Comparison of ENCODE assay signal across 18 mouse cellular contexts in genomic region chr2:166264756-166265155, GRCm38 (mm10).
A peak's percentile ranks its signal among the peaks of the same experiment; 100 is the strongest.
DNase-seq lines count a peak whose midpoint lies in the region; ATAC-seq and TF ChIP-seq lines count a peak whose summit lies in the region.
"Had no signal": no experiment of that assay in that cellular context is flagged by ENCODE, and none has a peak within 500 bp of the region (broad histone marks: within the 10 kb centered on the region; RNA-seq: fewer than 3 reads in every experiment).

No protein-coding gene starts in this region.

- no peak overlapping the region for H3K4me3 ChIP-seq in forebrain, postnatal 0 days (ENCODE audit: low read depth, low read length)
- no peak overlapping the region for H3K4me3 ChIP-seq in forebrain, embryonic 15.5 days
- H3K4me3 ChIP-seq in thymus, adult 2 months (ENCODE audit: control insufficient read depth, insufficient read depth, low read length): no peak overlapping the region
- H3K4me3 ChIP-seq: liver, embryonic 15.5 days; neural tube, embryonic 12.5 days had no signal

- TF ChIP-seq POLR2A in thymus, adult 2 months (IDR thresholded peaks at IDR 0.05; ENCODE audit: control insufficient read depth, extremely low read depth, insufficient read depth, low read length, poor library complexity): no peak

- no peak overlapping the region for H3K9ac ChIP-seq in forebrain, postnatal 0 days
- no peak overlapping the region for H3K9ac ChIP-seq in forebrain, embryonic 15.5 days (replicated peaks)
- H3K9ac ChIP-seq: liver, embryonic 15.5 days; neural tube, embryonic 12.5 days had no signal

- WGBS in forebrain, postnatal 0 days: 90% methylated on average over 9 of the region's 9 CpGs
- 90% methylated on average over 9 of the region's 9 CpGs for WGBS in forebrain, embryonic 15.5 days
- 78% methylated on average over 9 of the region's 9 CpGs for WGBS in thymus, adult 2 months

- H3K4me1 ChIP-seq in forebrain, postnatal 0 days (ENCODE audit: insufficient read depth): no peaks in the 10 kb centered on the region
- H3K4me1 ChIP-seq in forebrain, embryonic 15.5 days: peaks cover 16% of the 10 kb centered on the region
- H3K4me1 ChIP-seq in thymus, adult 2 months (replicated peaks; ENCODE audit: control insufficient read depth, insufficient read depth, low read length): peaks cover 28% of the 10 kb centered on the region
- H3K4me1 ChIP-seq: liver, embryonic 15.5 days had no signal

- 0 out of 2 replicates have a peak, but pooled peaks have one; percentile 10 for ATAC-seq in forebrain, postnatal 0 days
- no peak for ATAC-seq in forebrain, embryonic 15.5 days (replicated peaks)
- ATAC-seq: forebrain, embryonic 14.5 days had no signal

- H3K27me3 ChIP-seq in forebrain, postnatal 0 days (ENCODE audit: insufficient read depth, low read length): no peaks in the 10 kb centered on the region
- H3K27me3 ChIP-seq in forebrain, embryonic 15.5 days: no peaks in the 10 kb centered on the region
- H3K27me3 ChIP-seq in thymus, adult 2 months (ENCODE audit: control insufficient read depth, insufficient read depth, low read length): no peaks in the 10 kb centered on the region
- H3K27me3 ChIP-seq: liver, embryonic 15.5 days had no signal

- H3K4me2 ChIP-seq in forebrain, postnatal 0 days (ENCODE audit: low read depth): no peak overlapping the region
- H3K4me2 ChIP-seq in forebrain, embryonic 15.5 days (replicated peaks): no peak overlapping the region
- H3K4me2 ChIP-seq: heart, embryonic 11.5 days; liver, embryonic 15.5 days; neural tube, embryonic 12.5 days had no signal

- TF ChIP-seq CTCF in forebrain, postnatal 0 days (IDR thresholded peaks at IDR 0.05; ENCODE audit: low read depth): no peak
- no peak for TF ChIP-seq CTCF in thymus, adult 2 months (IDR thresholded peaks at IDR 0.05; ENCODE audit: borderline replicate concordance, control insufficient read depth, extremely low read depth, insufficient read depth, low read length, poor library complexity)

- H3K27ac ChIP-seq in forebrain, postnatal 0 days (ENCODE audit: low read depth, low read length): no peak overlapping the region
- no peak overlapping the region for H3K27ac ChIP-seq in forebrain, embryonic 15.5 days (replicated peaks)
- H3K27ac ChIP-seq in thymus, adult 2 months (ENCODE audit: control insufficient read depth, insufficient read depth, low read length): no peak overlapping the region
- H3K27ac ChIP-seq: liver, embryonic 15.5 days; neural tube, embryonic 12.5 days had no signal

- H3K9me3 ChIP-seq in forebrain, postnatal 0 days (ENCODE audit: low read length): no peaks in the 10 kb centered on the region
- H3K9me3 ChIP-seq in forebrain, embryonic 15.5 days: no peaks in the 10 kb centered on the region
- H3K9me3 ChIP-seq: liver, embryonic 15.5 days; neural tube, embryonic 12.5 days had no signal

- H3K36me3 ChIP-seq in forebrain, postnatal 0 days (ENCODE audit: insufficient read depth): no peaks in the 10 kb centered on the region
- H3K36me3 ChIP-seq in forebrain, embryonic 15.5 days: no peaks in the 10 kb centered on the region
- no peaks in the 10 kb centered on the region for H3K36me3 ChIP-seq in thymus, adult 2 months (ENCODE audit: control insufficient read depth, insufficient read depth, low read length)
- H3K36me3 ChIP-seq: G1E; liver, embryonic 15.5 days; neural tube, embryonic 12.5 days had no signal

- intact Hi-C loops in gastrocnemius, postnatal 36 days (cut with DNase I): no loop called here

- DNase-seq in forebrain, postnatal 0 days: no peak
- peak; percentile 13 for DNase-seq in T-cell, adult 2 months (ENCODE audit: low spot score)
- DNase-seq in induced T-regulatory cell, adult 2 months (ENCODE audit: low read depth): peak; percentile 22
- peak; percentile 32 for DNase-seq in thymus, adult 2 months
- DNase-seq in gastrocnemius, postnatal 36 days: no peak
- DNase-seq in heart, postnatal 4 days: no peak
- no peak for DNase-seq in lung, postnatal 10 days
- DNase-seq: cerebellum, adult 8-10 months; embryo, embryonic 11 days; heart, postnatal 14 days; lung, postnatal 14 days; right cerebral cortex, postnatal 25 days had no signal

Comparison
In these comparisons a context has a peak if more than half of its experiments do, and no peak if none do; other contexts are left out.
1. DNase-seq: peak in T-cell, adult 2 months (single experiment), induced T-regulatory cell, adult 2 months (single experiment) and thymus, adult 2 months (single experiment); none in forebrain, postnatal 0 days (single experiment), gastrocnemius, postnatal 36 days (0 of 2), heart, postnatal 4 days (single experiment) and lung, postnatal 10 days (single experiment).